ENCODE assay signal across 8 mouse cellular contexts in the genomic region with DNA sequence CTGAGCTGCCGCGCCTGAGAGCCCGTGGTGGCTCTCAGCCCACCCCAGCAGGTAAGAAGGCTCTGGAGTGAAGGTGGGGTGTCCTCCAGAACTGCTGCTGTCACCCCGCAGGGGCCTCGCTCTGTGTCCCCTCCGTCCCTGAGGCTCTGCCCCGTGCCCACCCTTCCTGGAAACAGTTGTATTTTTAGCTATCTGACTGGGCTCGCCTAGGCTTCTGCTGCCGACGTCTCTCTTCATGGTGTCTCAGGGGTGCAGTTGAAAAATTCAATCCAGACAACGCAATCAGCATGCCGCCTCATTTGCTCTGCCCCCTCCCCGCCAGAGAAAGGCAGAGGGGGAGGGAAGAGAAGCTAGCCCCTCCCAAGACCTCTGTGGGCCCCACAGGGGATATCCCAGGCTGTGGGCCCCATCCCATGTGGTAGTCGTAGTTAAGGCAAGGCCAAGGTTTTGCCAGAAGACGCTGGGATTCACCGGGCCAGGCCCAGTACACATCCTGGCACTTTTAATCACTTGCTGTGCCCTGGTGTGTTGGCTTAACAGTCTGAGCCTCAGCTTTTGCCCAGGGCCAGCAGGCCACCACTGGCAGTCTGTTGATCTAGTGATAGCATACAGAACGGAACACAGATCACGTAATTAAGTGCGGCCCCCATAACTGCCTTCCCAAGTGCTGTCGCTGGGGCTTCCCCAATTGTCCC. TPM values are rescaled to one million over a fixed set of nuclear protein-coding genes. Genes with fewer than 3 reads are reported as not detected.
A peak's percentile ranks its signal among the peaks of the same experiment; 100 is the strongest.
DNase-seq lines count a peak whose midpoint lies in the region; ATAC-seq and TF ChIP-seq lines count a peak whose summit lies in the region.

No protein-coding gene starts in this region.

- 0 out of 2 replicates have a peak, but pooled peaks cover 3% of the 10 kb centered on the region for H3K36me3 ChIP-seq in stomach, embryonic 16.5 days (ENCODE audit: control insufficient read depth, insufficient read depth, low read length)
- H3K36me3 ChIP-seq in stomach, postnatal 0 days (ENCODE audit: control insufficient read depth, insufficient read depth, low read length): no peaks in the 10 kb centered on the region; the same call in 1 of the 2 replicates
- peaks cover 29% of the 10 kb centered on the region for H3K36me3 ChIP-seq in intestine, postnatal 0 days (ENCODE audit: control insufficient read depth, insufficient read depth)

- no peaks in the 10 kb centered on the region for H3K9me3 ChIP-seq in stomach, embryonic 16.5 days (replicated peaks; ENCODE audit: control insufficient read depth, low read length)
- H3K9me3 ChIP-seq in stomach, postnatal 0 days (ENCODE audit: control insufficient read depth, low read length): no peaks in the 10 kb centered on the region
- no peaks in the 10 kb centered on the region for H3K9me3 ChIP-seq in intestine, postnatal 0 days (ENCODE audit: control insufficient read depth)

- no peak for TF ChIP-seq CTCF in stomach, postnatal 0 days (IDR thresholded peaks at IDR 0.05; ENCODE audit: low read depth)
- TF ChIP-seq CTCF in intestine, postnatal 0 days (IDR thresholded peaks at IDR 0.05; ENCODE audit: low read depth): no peak

- H3K4me3 ChIP-seq in stomach, embryonic 16.5 days (replicated peaks; ENCODE audit: low read length): no peak overlapping the region
- H3K4me3 ChIP-seq in stomach, postnatal 0 days (ENCODE audit: low read depth, low read length): no peak overlapping the region
- no peak overlapping the region for H3K4me3 ChIP-seq in intestine, postnatal 0 days (ENCODE audit: low read depth, low read length)

- no peaks in the 10 kb centered on the region for H3K27me3 ChIP-seq in stomach, embryonic 16.5 days (ENCODE audit: control insufficient read depth, insufficient read depth, low read length)
- no peaks in the 10 kb centered on the region for H3K27me3 ChIP-seq in stomach, postnatal 0 days (ENCODE audit: control insufficient read depth, insufficient read depth, low read length)
- H3K27me3 ChIP-seq in intestine, postnatal 0 days (replicated peaks; ENCODE audit: control insufficient read depth, insufficient read depth, low read length): no peaks in the 10 kb centered on the region

- ATAC-seq in CD4-positive, CD25-positive, alpha-beta regulatory T cell, adult 4 months: no peak
- no peak for ATAC-seq in stomach, embryonic 16.5 days (ENCODE audit: insufficient read depth, low FRiP score)
- ATAC-seq in stomach, postnatal 0 days (ENCODE audit: low FRiP score, low TSS enrichment): no peak
- ATAC-seq in intestine, postnatal 0 days: no peak
- no peak for ATAC-seq in inflammation-experienced regulatory T-cells, adult 6 months

- WGBS in stomach, embryonic 16.5 days: 63% methylated on average over 20 of the region's 20 CpGs
- 64% methylated on average over 20 of the region's 20 CpGs for WGBS in stomach, postnatal 0 days
- WGBS in intestine, postnatal 0 days: 60% methylated on average over 20 of the region's 20 CpGs

- H3K27ac ChIP-seq in stomach, embryonic 16.5 days (ENCODE audit: low read length): no peak overlapping the region
- no peak overlapping the region for H3K27ac ChIP-seq in stomach, postnatal 0 days (replicated peaks)
- H3K27ac ChIP-seq in intestine, postnatal 0 days (ENCODE audit: low read depth, low read length): no peak overlapping the region

- peaks cover 23% of the 10 kb centered on the region for H3K4me1 ChIP-seq in stomach, embryonic 16.5 days (ENCODE audit: control insufficient read depth, insufficient read depth, low read length)
- no peaks in the 10 kb centered on the region; the same call in 1 of the 2 replicates for H3K4me1 ChIP-seq in stomach, postnatal 0 days (replicated peaks; ENCODE audit: control insufficient read depth, insufficient read depth)
- 0 out of 2 replicates have a peak, but pooled peaks cover 3% of the 10 kb centered on the region for H3K4me1 ChIP-seq in intestine, postnatal 0 days (replicated peaks; ENCODE audit: control insufficient read depth, insufficient read depth, low read length)

- peak; percentile 20 for DNase-seq in CD4-positive, CD25-positive, alpha-beta regulatory T cell, adult 2 months (ENCODE audit: low read depth, low spot score)
- DNase-seq in stomach, postnatal 0 days (ENCODE audit: low spot score): no peak
- no peak for DNase-seq in right cerebral cortex, adult 2 months (ENCODE audit: low spot score in 2 of 2)
- DNase-seq in thymus, postnatal 25 days: no peak

- TF ChIP-seq EP300 in stomach, postnatal 0 days (optimal IDR thresholded peaks at IDR 0.05): no peak

- peak overlapping the region; percentile 36; the same call in 1 of the 2 replicates for H3K9ac ChIP-seq in stomach, embryonic 16.5 days (ENCODE audit: low read length)
- H3K9ac ChIP-seq in stomach, postnatal 0 days (ENCODE audit: low read length): no peak overlapping the region
- H3K9ac ChIP-seq in intestine, postnatal 0 days (ENCODE audit: low read depth, low read length): 0 out of 2 replicates have a peak overlapping the region, but pooled peaks have one; percentile 7

- no peak overlapping the region for H3K4me2 ChIP-seq in stomach, embryonic 16.5 days (ENCODE audit: low read depth, low read length)
- H3K4me2 ChIP-seq in stomach, postnatal 0 days (replicated peaks; ENCODE audit: low read depth): no peak overlapping the region
- H3K4me2 ChIP-seq in intestine, postnatal 0 days (replicated peaks; ENCODE audit: low read depth): no peak overlapping the region

RNA-seq across cellular contexts. Expression of a gene that starts 32.8 kb away (rescaled TPM):
- 10 to 100 TPM; 14.6 to 20.6 TPM for polyA plus RNA-seq in CD4-positive, CD25-positive, alpha-beta regulatory T cell, adult 4 months (2017; shearing (Covaris generic))
- polyA plus RNA-seq in stomach, embryonic 16.5 days (2015; fragmentation: Nextera tagmentation; extraction: Ambion mirVana): 76.4 and 76.5 TPM in 2 replicates
- polyA plus RNA-seq in stomach, postnatal 0 days (2015; fragmentation: Nextera tagmentation; extraction: Ambion mirVana): 31.0 and 35.5 TPM in 2 replicates
- 23.1 and 23.7 TPM in 2 replicates for polyA plus RNA-seq in intestine, postnatal 0 days (2015; fragmentation: Nextera tagmentation; extraction: Ambion mirVana)
- polyA plus RNA-seq in inflammation-experienced regulatory T-cells, adult 6 months (2017; shearing (Covaris generic)): 10 to 100 TPM in 2 of 3 experiments, 1 to 10 TPM in 1; 9.6 to 54.3 (median 13.6) TPM
